Mouse (Mus musculus): ENCODE data around the gene Disc1. TPM values are rescaled to one million over a fixed set of nuclear protein-coding genes. Genes with fewer than 3 reads are reported as not detected.

Gene Disc1
- polyA plus RNA-seq, 1 experiment from 2014 or later = 2.2 TPM

DNA sequence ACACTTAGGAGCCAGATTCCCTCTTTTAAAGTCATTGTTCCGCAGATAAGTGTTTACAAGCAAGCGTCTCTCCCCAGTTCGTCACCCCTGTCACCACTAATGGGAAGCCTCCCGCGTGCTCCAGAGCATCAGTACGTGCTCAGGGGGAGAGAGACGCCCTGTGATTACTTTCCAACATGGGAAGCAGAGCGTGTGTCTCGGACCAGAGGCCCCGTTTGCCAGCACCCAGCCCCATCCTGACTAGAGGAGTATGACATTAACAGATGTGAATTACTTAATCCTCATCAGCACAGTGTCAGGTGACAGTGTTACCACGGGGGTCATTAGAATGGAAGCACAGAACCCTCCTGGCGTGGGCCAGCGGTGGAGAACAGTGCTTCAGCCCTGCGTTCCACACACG lies 15.3 kb upstream of the Disc1 start:
- no peak overlapping the region for H3K27ac ChIP-seq (ENCODE audit: low read depth, low read length)
- H3K9ac ChIP-seq (ENCODE audit: low read depth, low read length) = no peak overlapping the region
- no peak overlapping the region for H3K4me2 ChIP-seq (replicated peaks; ENCODE audit: low read depth, low read length)
- WGBS = 87% methylated on average over 15 of the region's 15 CpGs
- 0 out of 2 replicates have a peak, but pooled peaks cover 7% of the 10 kb centered on the region for H3K9me3 ChIP-seq (ENCODE audit: control insufficient read depth, low read length)
- no peaks in the 10 kb centered on the region for H3K27me3 ChIP-seq (ENCODE audit: control insufficient read depth, insufficient read depth, low read length)
- peaks cover 23% of the 10 kb centered on the region for H3K36me3 ChIP-seq (ENCODE audit: control insufficient read depth, insufficient read depth, low read length)
- ATAC-seq (ENCODE audit: low FRiP score, low TSS enrichment) = no peak
- H3K4me1 ChIP-seq (ENCODE audit: control insufficient read depth, insufficient read depth, low read length) = no peaks in the 10 kb centered on the region
- no peak overlapping the region for H3K4me3 ChIP-seq (ENCODE audit: low read length)

DNA sequence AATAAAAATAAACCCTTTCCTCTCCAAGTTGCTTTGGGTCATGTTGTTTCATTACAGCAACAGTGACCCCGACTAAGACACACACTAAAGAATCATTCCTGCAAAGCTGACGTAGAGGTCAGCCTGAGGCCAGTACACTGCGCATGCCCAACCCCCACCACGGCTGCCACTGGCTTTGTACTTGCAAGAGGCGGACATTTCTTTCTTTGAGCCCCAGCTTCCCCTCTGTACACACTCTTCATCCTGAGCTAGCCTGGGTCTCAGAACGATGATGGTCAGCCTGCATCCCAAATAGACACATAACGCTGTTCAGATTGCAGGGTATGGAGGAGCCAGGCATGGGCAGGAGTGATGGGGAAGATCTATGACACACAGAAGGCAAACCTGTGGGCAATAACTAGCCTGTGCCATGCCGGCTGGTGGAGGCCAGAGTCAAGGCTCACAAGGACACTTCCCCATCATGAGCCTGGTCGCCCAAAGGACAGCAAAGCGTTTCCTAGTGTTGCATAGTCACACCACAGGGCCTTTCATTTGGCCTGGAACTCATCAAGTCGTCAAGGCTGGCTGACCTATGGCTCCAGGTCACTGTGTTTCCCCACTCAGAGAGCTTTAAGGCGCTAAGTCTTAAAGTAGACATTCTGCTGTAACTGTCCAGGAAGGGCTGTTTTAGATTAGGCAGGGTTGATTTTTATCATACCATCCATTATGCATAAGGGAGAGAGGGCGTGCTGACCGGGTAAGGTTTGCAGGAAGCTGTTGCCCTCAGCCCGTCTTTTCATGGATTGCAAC lies 13.2 kb upstream of the Disc1 start:
- no peak overlapping the region for H3K4me2 ChIP-seq (replicated peaks; ENCODE audit: low read depth, low read length)
- no peak overlapping the region for H3K27ac ChIP-seq (ENCODE audit: low read depth, low read length)
- H3K4me3 ChIP-seq (ENCODE audit: low read length) = no peak overlapping the region
- 63% methylated on average over 15 of the region's 15 CpGs for WGBS
- no peak for ATAC-seq (ENCODE audit: low FRiP score, low TSS enrichment)
- peaks cover 20% of the 10 kb centered on the region for H3K36me3 ChIP-seq (ENCODE audit: control insufficient read depth, insufficient read depth, low read length)
- H3K9me3 ChIP-seq (ENCODE audit: control insufficient read depth, low read length) = 0 out of 2 replicates have a peak, but pooled peaks cover 7% of the 10 kb centered on the region
- H3K4me1 ChIP-seq (ENCODE audit: control insufficient read depth, insufficient read depth, low read length) = no peaks in the 10 kb centered on the region
- no peak overlapping the region for H3K9ac ChIP-seq (ENCODE audit: low read depth, low read length)
- no peaks in the 10 kb centered on the region for H3K27me3 ChIP-seq (ENCODE audit: control insufficient read depth, insufficient read depth, low read length)

GRCm38 (mm10) chr8:125041496-125041895 lies 12.5 kb upstream of the Disc1 start:
- H3K4me2 ChIP-seq (replicated peaks; ENCODE audit: low read depth, low read length) = no peak overlapping the region
- H3K9me3 ChIP-seq (ENCODE audit: control insufficient read depth, low read length) = 0 out of 2 replicates have a peak, but pooled peaks cover 7% of the 10 kb centered on the region
- H3K27ac ChIP-seq (ENCODE audit: low read depth, low read length) = no peak overlapping the region
- H3K9ac ChIP-seq (ENCODE audit: low read depth, low read length) = no peak overlapping the region
- 59% methylated on average over 2 of the region's 2 CpGs for WGBS
- peaks cover 14% of the 10 kb centered on the region for H3K36me3 ChIP-seq (ENCODE audit: control insufficient read depth, insufficient read depth, low read length)
- H3K27me3 ChIP-seq (ENCODE audit: control insufficient read depth, insufficient read depth, low read length) = no peaks in the 10 kb centered on the region
- H3K4me3 ChIP-seq (ENCODE audit: low read length) = no peak overlapping the region
- H3K4me1 ChIP-seq (ENCODE audit: control insufficient read depth, insufficient read depth, low read length) = no peaks in the 10 kb centered on the region
- no peak for ATAC-seq (ENCODE audit: low FRiP score, low TSS enrichment)

DNA sequence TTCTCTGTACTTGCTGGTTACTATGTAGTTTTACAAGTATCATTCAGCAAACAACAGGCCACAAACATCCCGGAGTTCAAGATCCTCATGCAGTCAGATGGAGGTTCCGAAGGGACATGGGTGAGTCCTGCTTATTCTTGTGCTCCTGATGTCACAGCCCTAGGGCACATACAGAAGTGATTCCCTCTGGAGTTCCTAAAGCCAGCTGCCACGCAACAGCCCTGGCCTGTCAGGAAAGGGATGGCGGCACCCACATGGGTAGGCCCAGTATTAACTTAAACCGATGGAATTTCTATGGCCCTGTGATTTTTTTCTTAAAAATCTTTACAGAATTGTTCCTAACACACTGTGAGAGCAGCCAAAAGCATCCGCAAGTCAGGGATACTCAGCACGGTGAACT lies 10.6 kb upstream of the Disc1 start:
- no peak overlapping the region for H3K9ac ChIP-seq (ENCODE audit: low read depth, low read length)
- H3K9me3 ChIP-seq (ENCODE audit: control insufficient read depth, low read length) = 0 out of 2 replicates have a peak, but pooled peaks cover 7% of the 10 kb centered on the region
- no peaks in the 10 kb centered on the region for H3K27me3 ChIP-seq (ENCODE audit: control insufficient read depth, insufficient read depth, low read length)
- no peak overlapping the region for H3K4me3 ChIP-seq (ENCODE audit: low read length)
- no peaks in the 10 kb centered on the region for H3K4me1 ChIP-seq (ENCODE audit: control insufficient read depth, insufficient read depth, low read length)
- H3K4me2 ChIP-seq (replicated peaks; ENCODE audit: low read depth, low read length) = no peak overlapping the region
- H3K36me3 ChIP-seq (ENCODE audit: control insufficient read depth, insufficient read depth, low read length) = peaks cover 7% of the 10 kb centered on the region
- no peak for ATAC-seq (ENCODE audit: low FRiP score, low TSS enrichment)
- H3K27ac ChIP-seq (ENCODE audit: low read depth, low read length) = no peak overlapping the region
- WGBS = 84% methylated on average over 7 of the region's 7 CpGs

- Histone ChIP-seq H3K4me2 (replicated peaks; ENCODE audit: low read depth, low read length) (no peak overlapping the region), H3K4me3 (ENCODE audit: low read length) (no peak overlapping the region), H3K27ac (ENCODE audit: low read depth, low read length) (no peak overlapping the region), H3K4me1 (ENCODE audit: control insufficient read depth, insufficient read depth, low read length) (no peaks in the 10 kb centered on the region), H3K9me3 (ENCODE audit: control insufficient read depth, low read length) (0 out of 2 replicates have a peak, but pooled peaks cover 7% of the 10 kb centered on the region), H3K27me3 (ENCODE audit: control insufficient read depth, insufficient read depth, low read length) (no peaks in the 10 kb centered on the region), H3K36me3 (ENCODE audit: control insufficient read depth, insufficient read depth, low read length) (peaks cover 2% of the 10 kb centered on the region), H3K9ac (ENCODE audit: low read depth, low read length) (no peak overlapping the region)
- ATAC-seq (ENCODE audit: low FRiP score, low TSS enrichment) = no peak
- WGBS = 23% methylated on average over 9 of the region's 9 CpGs
Observed at GRCm38 (mm10) chr8:125043935-125044334, 10.1 kb upstream of the Disc1 start.

DNA sequence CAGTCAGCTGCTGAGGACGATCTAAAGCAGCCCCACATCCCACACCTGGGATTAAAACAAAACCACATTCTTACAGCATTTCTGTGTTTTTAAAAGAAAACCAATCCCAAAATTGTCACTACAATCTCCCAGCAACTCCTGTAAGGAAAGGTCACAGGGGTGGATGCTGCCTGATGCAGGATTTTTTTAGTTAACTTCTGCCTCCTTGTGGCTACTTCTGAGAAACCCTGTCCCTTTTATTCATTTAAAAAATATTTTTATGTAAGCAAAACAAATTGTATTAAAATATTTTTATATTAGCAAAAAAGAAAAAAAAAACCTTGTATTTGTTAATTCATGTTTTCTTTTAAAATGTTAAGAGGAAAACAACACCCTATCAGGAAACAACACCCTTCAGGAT lies 8.2 kb upstream of the Disc1 start:
- ATAC-seq (ENCODE audit: low FRiP score, low TSS enrichment) = no peak
- Histone ChIP-seq H3K27ac (ENCODE audit: low read depth, low read length) (no peak overlapping the region), H3K4me1 (ENCODE audit: control insufficient read depth, insufficient read depth, low read length) (no peaks in the 10 kb centered on the region), H3K9me3 (ENCODE audit: control insufficient read depth, low read length) (no peaks in the 10 kb centered on the region), H3K9ac (ENCODE audit: low read depth, low read length) (no peak overlapping the region), H3K36me3 (ENCODE audit: control insufficient read depth, insufficient read depth, low read length) (no peaks in the 10 kb centered on the region), H3K4me3 (ENCODE audit: low read length) (no peak overlapping the region), H3K4me2 (replicated peaks; ENCODE audit: low read depth, low read length) (no peak overlapping the region), H3K27me3 (ENCODE audit: control insufficient read depth, insufficient read depth, low read length) (no peaks in the 10 kb centered on the region)
- WGBS = 92% methylated on average over 1 of the region's 1 CpGs

DNA sequence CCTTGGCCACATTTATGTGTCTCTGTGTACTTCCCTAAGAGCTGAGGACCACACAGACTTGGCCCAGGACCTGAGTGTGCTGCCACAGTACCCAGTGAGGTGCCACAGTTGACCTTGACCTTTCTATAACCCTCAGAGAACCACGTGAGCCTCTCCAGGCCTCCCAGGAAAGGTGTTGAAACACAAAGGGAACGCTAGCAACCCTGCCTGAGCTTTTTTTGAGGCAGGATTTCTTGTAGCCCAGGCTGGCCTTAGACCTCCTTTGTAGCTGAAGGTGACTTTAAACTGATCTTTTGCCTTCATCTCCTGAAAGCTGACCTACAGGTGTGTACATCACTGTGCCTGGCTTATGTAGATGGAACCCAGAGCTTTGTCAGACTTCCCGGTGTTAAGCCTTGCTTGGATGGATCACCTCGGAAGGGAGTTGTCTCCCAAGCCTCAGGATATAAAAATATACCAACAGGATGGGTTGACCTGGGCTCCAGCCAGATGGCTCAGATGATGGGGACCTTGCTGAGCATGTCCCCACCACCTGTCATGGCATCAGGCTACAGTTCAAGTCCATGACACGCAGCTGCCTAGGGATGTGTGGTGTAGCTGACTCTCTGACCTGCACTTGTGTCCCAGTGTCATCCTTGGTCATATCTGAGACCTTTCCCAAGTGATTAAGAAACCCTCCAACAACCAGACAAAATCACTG lies 4.8 kb upstream of the Disc1 start:
- no peak for ATAC-seq (ENCODE audit: low FRiP score, low TSS enrichment)
- 59% methylated on average over 5 of the region's 5 CpGs for WGBS

GRCm38 (mm10) chr8:125049826-125050225 lies 4.2 kb upstream of the Disc1 start:
- no peak overlapping the region for H3K4me2 ChIP-seq (replicated peaks; ENCODE audit: low read depth, low read length)
- H3K4me3 ChIP-seq (ENCODE audit: low read length) = no peak overlapping the region
- H3K36me3 ChIP-seq (ENCODE audit: control insufficient read depth, insufficient read depth, low read length) = no peaks in the 10 kb centered on the region
- H3K27ac ChIP-seq (ENCODE audit: low read depth, low read length) = no peak overlapping the region
- ATAC-seq (ENCODE audit: low FRiP score, low TSS enrichment) = no peak
- peaks cover 8% of the 10 kb centered on the region; the same call in 1 of the 2 replicates for H3K4me1 ChIP-seq (ENCODE audit: control insufficient read depth, insufficient read depth, low read length)
- no peaks in the 10 kb centered on the region for H3K9me3 ChIP-seq (ENCODE audit: control insufficient read depth, low read length)
- WGBS = 73% methylated on average over 6 of the region's 6 CpGs
- peaks cover 18% of the 10 kb centered on the region for H3K27me3 ChIP-seq (ENCODE audit: control insufficient read depth, insufficient read depth, low read length)
- H3K9ac ChIP-seq (ENCODE audit: low read depth, low read length) = no peak overlapping the region

More for the DNA sequence above, 4.8 kb upstream of the Disc1 start:
- H3K27me3 ChIP-seq (ENCODE audit: control insufficient read depth, insufficient read depth, low read length) = peaks cover 15% of the 10 kb centered on the region
- H3K27ac ChIP-seq (ENCODE audit: low read depth, low read length) = no peak overlapping the region
- no peaks in the 10 kb centered on the region for H3K9me3 ChIP-seq (ENCODE audit: control insufficient read depth, low read length)
- H3K9ac ChIP-seq (ENCODE audit: low read depth, low read length) = no peak overlapping the region
- no peak overlapping the region for H3K4me2 ChIP-seq (replicated peaks; ENCODE audit: low read depth, low read length)
- peaks cover 8% of the 10 kb centered on the region; the same call in 1 of the 2 replicates for H3K4me1 ChIP-seq (ENCODE audit: control insufficient read depth, insufficient read depth, low read length)
- H3K4me3 ChIP-seq (ENCODE audit: low read length) = no peak overlapping the region
- H3K36me3 ChIP-seq (ENCODE audit: control insufficient read depth, insufficient read depth, low read length) = no peaks in the 10 kb centered on the region

GRCm38 (mm10) chr8:125052026-125052425 lies 2.0 kb upstream of the Disc1 start:
- Histone ChIP-seq H3K27ac (ENCODE audit: low read depth, low read length) (no peak overlapping the region), H3K4me1 (ENCODE audit: control insufficient read depth, insufficient read depth, low read length) (peaks cover 8% of the 10 kb centered on the region; the same call in 1 of the 2 replicates), H3K4me2 (replicated peaks; ENCODE audit: low read depth, low read length) (no peak overlapping the region), H3K9ac (ENCODE audit: low read depth, low read length) (no peak overlapping the region), H3K4me3 (ENCODE audit: low read length) (no peak overlapping the region), H3K36me3 (ENCODE audit: control insufficient read depth, insufficient read depth, low read length) (no peaks in the 10 kb centered on the region), H3K9me3 (ENCODE audit: control insufficient read depth, low read length) (no peaks in the 10 kb centered on the region), H3K27me3 (ENCODE audit: control insufficient read depth, insufficient read depth, low read length) (peaks cover 29% of the 10 kb centered on the region)
- WGBS = 35% methylated on average over 2 of the region's 2 CpGs
- ATAC-seq (ENCODE audit: low FRiP score, low TSS enrichment) = no peak

All from kidney, embryonic 14.5 days (tissue).